Mouse (Mus musculus) kidney, postnatal 0 days (tissue): ENCODE measurements around the gene Pnlip. TPM values are rescaled to one million over a fixed set of nuclear protein-coding genes. Genes with fewer than 3 reads are reported as not detected.

ENCODE experiments used
- ATAC-seq: fragments of 200-750 bp; cut with Nextera tagmentation; replicated peaks from 2 replicates; pipeline ENCODE4 v1.8.0; 2017; ENCODE audit warnings: low read depth, moderate number of reproducible peaks, moderate TSS enrichment, moderate library complexity; ENCODE audit not compliant: low FRiP score
- DNase-seq: peaks from one replicate; pipeline ENCODE4 v3.0.0-alpha.2; 2016; ENCODE audit warnings: low spot score
- H3K27ac ChIP-seq: fragments of 300-500 bp; sonication (generic); 2 replicates; pipeline ENCODE4 v1.5.1; 2014; ENCODE audit warnings: mild to moderate bottlenecking
- H3K27me3 ChIP-seq: fragments of 300-500 bp; sonication (generic); 2 replicates; pipeline ENCODE4 v1.6.1; 2014; ENCODE audit warnings: low read length, mixed read lengths; ENCODE audit not compliant: insufficient read depth
- H3K36me3 ChIP-seq: fragments of 300-500 bp; sonication (generic); 2 replicates; pipeline ENCODE4 v1.6.1; 2014; ENCODE audit warnings: low read length, mixed read lengths; ENCODE audit not compliant: insufficient read depth
- H3K4me1 ChIP-seq: fragments of 300-500 bp; sonication (generic); replicated peaks from 2 replicates; pipeline ENCODE4 v1.6.1; 2014; ENCODE audit warnings: antibody characterized with exemption, low read length, mixed read lengths; ENCODE audit not compliant: insufficient read depth
- H3K4me2 ChIP-seq: fragments of 300-500 bp; sonication (generic); 2 replicates; pipeline ENCODE4 v1.6.1; 2014; ENCODE audit warnings: mild to moderate bottlenecking, low read length, moderate library complexity, mixed read lengths
- H3K4me3 ChIP-seq: fragments of 300-500 bp; sonication (generic); replicated peaks from 2 replicates; pipeline ENCODE4 v1.5.1; 2014; ENCODE audit warnings: low read depth, low read length
- H3K9ac ChIP-seq: fragments of 300-500 bp; sonication (generic); 2 replicates; pipeline ENCODE4 v1.6.1; 2014; ENCODE audit warnings: low read depth, low read length
- H3K9me3 ChIP-seq: fragments of 300-500 bp; sonication (generic); replicated peaks from 2 replicates; pipeline ENCODE4 v1.6.1; 2016; ENCODE audit warnings: low read length, inconsistent platforms, mixed read lengths
- CTCF ChIP-seq: IDR thresholded peaks from 2 replicates; pipeline ENCODE4 v1.5.1; 2016; ENCODE audit warnings: antibody characterized with exemption, low read depth, mild to moderate bottlenecking, moderate library complexity
- WGBS: fragments of 180-500 bp; shearing (Covaris S2); extraction: QIAGEN DNeasy Blood & Tissue Kit; methylation state at CpG from one replicate; pipeline ENCODE4 v1.1.7; 2014; 5-methylcytosine and 5-hydroxymethylcytosine counted together
- polyA plus RNA-seq: library from polyadenylated mRNA; unstranded; fragments of >200 nt; fragmentation: Nextera tagmentation; extraction: Ambion mirVana; gene quantifications from 2 replicates; pipeline ENCODE4 v1.2.1, GENCODE M21; 2015

The Pnlip gene
- polyA plus RNA-seq, 1 experiment from 2014 or later: not detected

- no peaks in the 10 kb centered on the region for H3K4me1 ChIP-seq
- H3K27me3 ChIP-seq: no peaks in the 10 kb centered on the region
- H3K36me3 ChIP-seq: no peaks in the 10 kb centered on the region
- WGBS: 71% methylated on average over 3 of the region's 3 CpGs
- DNase-seq (no peak), ATAC-seq (no peak)
- no peak overlapping the region for H3K4me3 ChIP-seq
- no peak overlapping the region for H3K9ac ChIP-seq
- H3K27ac ChIP-seq: no peak overlapping the region
- H3K9me3 ChIP-seq: no peaks in the 10 kb centered on the region
- no peak for TF ChIP-seq CTCF
- no peak overlapping the region for H3K4me2 ChIP-seq
Measured at GRCm38 (mm10) chr19:58708611-58709010, 56.3 kb downstream of the Pnlip start.

- no peaks in the 10 kb centered on the region for H3K4me1 ChIP-seq
- no peak overlapping the region for H3K4me2 ChIP-seq
- DNase-seq (no peak), ATAC-seq (no peak)
- H3K9ac ChIP-seq: no peak overlapping the region
- H3K27ac ChIP-seq: no peak overlapping the region
- 53% methylated on average over 4 of the region's 4 CpGs for WGBS
- H3K4me3 ChIP-seq: no peak overlapping the region
- no peaks in the 10 kb centered on the region for H3K27me3 ChIP-seq
- no peaks in the 10 kb centered on the region for H3K9me3 ChIP-seq
- H3K36me3 ChIP-seq: no peaks in the 10 kb centered on the region
- TF ChIP-seq CTCF: no peak
Measured at GRCm38 (mm10) chr19:58717925-58718324, 65.6 kb downstream of the Pnlip start.

GRCm38 (mm10) chr19:58720439-58720838 lies 68.1 kb downstream of the Pnlip start:
- TF ChIP-seq CTCF: no peak
- Histone ChIP-seq H3K4me3 (no peak overlapping the region), H3K27ac (no peak overlapping the region), H3K27me3 (no peaks in the 10 kb centered on the region), H3K9me3 (no peaks in the 10 kb centered on the region), H3K36me3 (no peaks in the 10 kb centered on the region), H3K4me1 (no peaks in the 10 kb centered on the region), H3K4me2 (no peak overlapping the region), H3K9ac (no peak overlapping the region)
- ATAC-seq (no peak), DNase-seq (no peak)

- no peak for TF ChIP-seq CTCF
- no peak for ATAC-seq
Measured at GRCm38 (mm10) chr19:58726551-58726950, 74.3 kb downstream of the Pnlip start.

GRCm38 (mm10) chr19:58727756-58728155 lies 75.5 kb downstream of the Pnlip start:
- no peak overlapping the region for H3K4me2 ChIP-seq
- no peak for TF ChIP-seq CTCF
- 72% methylated on average over 5 of the region's 5 CpGs for WGBS
- H3K27ac ChIP-seq: no peak overlapping the region
- ATAC-seq (no peak), DNase-seq (no peak)
- H3K36me3 ChIP-seq: no peaks in the 10 kb centered on the region
- H3K27me3 ChIP-seq: no peaks in the 10 kb centered on the region
- H3K9me3 ChIP-seq: no peaks in the 10 kb centered on the region
- H3K4me3 ChIP-seq: no peak overlapping the region
- no peak overlapping the region for H3K9ac ChIP-seq
- H3K4me1 ChIP-seq: no peaks in the 10 kb centered on the region

More at GRCm38 (mm10) chr19:58726551-58726950, 74.3 kb downstream of the Pnlip start:
- H3K9ac ChIP-seq: no peak overlapping the region
- H3K9me3 ChIP-seq: no peaks in the 10 kb centered on the region
- 78% methylated on average over 5 of the region's 5 CpGs for WGBS
- no peak overlapping the region for H3K27ac ChIP-seq
- no peaks in the 10 kb centered on the region for H3K4me1 ChIP-seq
- no peak for DNase-seq
- H3K36me3 ChIP-seq: no peaks in the 10 kb centered on the region
- no peaks in the 10 kb centered on the region for H3K27me3 ChIP-seq
- H3K4me2 ChIP-seq: no peak overlapping the region
- H3K4me3 ChIP-seq: no peak overlapping the region

GRCm38 (mm10) chr19:58728445-58729031 lies 76.2 kb downstream of the Pnlip start, which contains the start of gene Pnliprp1:
TSS of gene Pnliprp1 (plus strand) at chr19:58728887.
- Histone ChIP-seq H3K4me2 (no peak within 1 kb of the TSS), H3K27ac (no peak within 1 kb of the TSS), H3K27me3 (no peaks in the 10 kb centered on the region), H3K4me3 (no peak within 1 kb of the TSS), H3K36me3 (no peaks in the 10 kb centered on the region), H3K9me3 (no peaks in the 10 kb centered on the region), H3K4me1 (no peaks in the 10 kb centered on the region), H3K9ac (no peak within 1 kb of the TSS)
- DNase-seq (no peak), ATAC-seq (no peak)
- no peak for TF ChIP-seq CTCF
- 48% methylated on average over 5 of the region's 5 CpGs for whole genome bisulfite sequencing

Other genes with a start within 250 kb of the Pnlip start
- 55.3 and 56.4 TPM in 2 replicates for gene Gfra1, start 196.6 kb upstream of the Pnlip start, polyA plus RNA-seq
- gene Ccdc172, start 140.5 kb upstream of the Pnlip start, polyA plus RNA-seq: not detected in 2 replicates
- gene Pnliprp1, start 76.4 kb downstream of the Pnlip start, polyA plus RNA-seq: not detected in 2 replicates
- gene Pnliprp2, start 107.2 kb downstream of the Pnlip start, polyA plus RNA-seq: 0.09 and 0.36 TPM in 2 replicates
- gene 1700019N19Rik, start 142.0 kb downstream of the Pnlip start, polyA plus RNA-seq: not detected in 2 replicates